Mouse (Mus musculus) midbrain, embryonic 14.5 days (tissue): ENCODE data around the gene Parp1. TPM values are rescaled to one million over a fixed set of nuclear protein-coding genes. Genes with fewer than 3 reads are reported as not detected.
A peak's percentile ranks its signal among the peaks of the same experiment; 100 is the strongest.

Experiments
- ATAC-seq: fragments of 200-750 bp; cut with Nextera tagmentation; 2 replicates; pipeline ENCODE4 v1.8.0; 2017; ENCODE audit warnings: moderate number of reproducible peaks, moderate library complexity; ENCODE audit not compliant: low FRiP score, low TSS enrichment
- DNase-seq: peaks from one replicate; pipeline ENCODE4 v3.0.0-alpha.2; 2015
- H3K27ac ChIP-seq: fragments of 300-500 bp; sonication (generic); replicated peaks from 2 replicates; pipeline ENCODE4 v1.5.1; 2014; ENCODE audit warnings: mild to moderate bottlenecking, low read depth, low read length, moderate library complexity
- H3K27me3 ChIP-seq: fragments of 300-500 bp; sonication (generic); 2 replicates; pipeline ENCODE4 v1.6.1; 2014; ENCODE audit warnings: low read length, control low read depth, mixed read lengths; ENCODE audit not compliant: control insufficient read depth, insufficient read depth
- H3K36me3 ChIP-seq: fragments of 300-500 bp; sonication (generic); 2 replicates; pipeline ENCODE4 v1.6.1; 2014; ENCODE audit warnings: low read length, control low read depth; ENCODE audit not compliant: control insufficient read depth, insufficient read depth
- H3K4me1 ChIP-seq: fragments of 300-500 bp; sonication (generic); 2 replicates; pipeline ENCODE4 v1.6.1; 2014; ENCODE audit warnings: mild to moderate bottlenecking, antibody characterized with exemption, low read length, control low read depth; ENCODE audit not compliant: control insufficient read depth, insufficient read depth
- H3K4me2 ChIP-seq: fragments of 300-500 bp; sonication (generic); 2 replicates; pipeline ENCODE4 v1.6.1; 2014; ENCODE audit warnings: mild to moderate bottlenecking, low read length, moderate library complexity
- H3K4me3 ChIP-seq: fragments of 300-500 bp; sonication (generic); replicated peaks from 2 replicates; pipeline ENCODE4 v1.5.1; 2014; ENCODE audit warnings: low read depth, low read length
- H3K9ac ChIP-seq: fragments of 300-500 bp; sonication (generic); replicated peaks from 2 replicates; pipeline ENCODE4 v1.6.1; 2014; ENCODE audit warnings: mild to moderate bottlenecking, low read length, moderate library complexity
- H3K9me3 ChIP-seq: fragments of 300-500 bp; sonication (generic); 2 replicates; pipeline ENCODE4 v1.6.1; 2016; ENCODE audit warnings: low read length, control low read depth, mixed read lengths; ENCODE audit not compliant: control insufficient read depth
- WGBS: fragments of 180-500 bp; shearing (Covaris S2); extraction: QIAGEN DNeasy Blood & Tissue Kit; methylation state at CpG from one replicate; pipeline ENCODE4 v1.1.7; 2014; 5-methylcytosine and 5-hydroxymethylcytosine counted together
- polyA plus RNA-seq: library from polyadenylated mRNA; unstranded; fragments of >200 nt; fragmentation: Nextera tagmentation; extraction: Ambion mirVana; gene quantifications from 2 replicates; pipeline ENCODE4 v1.2.1, GENCODE M21; 2014

The Parp1 gene
- polyA plus RNA-seq, 1 experiment from 2014 or later = 97.4 TPM

DNA sequence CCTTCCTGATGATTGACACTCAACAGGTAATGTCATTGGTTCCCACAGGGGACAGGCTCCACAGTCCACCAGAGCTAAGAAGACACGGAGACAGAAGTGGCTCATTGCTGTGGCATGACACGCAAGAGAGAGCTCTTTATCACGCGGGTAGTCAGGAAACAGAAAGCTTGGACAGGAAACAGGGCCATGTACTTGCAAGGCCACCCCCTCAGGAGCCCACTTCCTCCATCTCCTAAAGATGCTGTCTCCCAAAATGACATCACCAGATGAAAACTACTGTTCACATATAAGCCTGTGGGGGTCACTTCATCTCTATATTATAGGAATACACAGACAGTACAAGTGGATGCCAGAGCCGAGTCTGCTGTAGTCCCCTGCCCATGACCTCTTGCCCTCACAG is 32.0 kb upstream of the Parp1 start:
- ATAC-seq (no peak), DNase-seq (no peak)
- Histone ChIP-seq H3K4me3 (no peak overlapping the region), H3K36me3 (no peaks in the 10 kb centered on the region), H3K9ac (no peak overlapping the region), H3K27ac (no peak overlapping the region), H3K27me3 (no peaks in the 10 kb centered on the region), H3K9me3 (peaks cover 9% of the 10 kb centered on the region; the same call in 1 of the 2 replicates), H3K4me2 (no peak overlapping the region), H3K4me1 (peaks cover 8% of the 10 kb centered on the region; the same call in 1 of the 2 replicates)
- 80% methylated on average over 5 of the region's 5 CpGs for WGBS

DNA sequence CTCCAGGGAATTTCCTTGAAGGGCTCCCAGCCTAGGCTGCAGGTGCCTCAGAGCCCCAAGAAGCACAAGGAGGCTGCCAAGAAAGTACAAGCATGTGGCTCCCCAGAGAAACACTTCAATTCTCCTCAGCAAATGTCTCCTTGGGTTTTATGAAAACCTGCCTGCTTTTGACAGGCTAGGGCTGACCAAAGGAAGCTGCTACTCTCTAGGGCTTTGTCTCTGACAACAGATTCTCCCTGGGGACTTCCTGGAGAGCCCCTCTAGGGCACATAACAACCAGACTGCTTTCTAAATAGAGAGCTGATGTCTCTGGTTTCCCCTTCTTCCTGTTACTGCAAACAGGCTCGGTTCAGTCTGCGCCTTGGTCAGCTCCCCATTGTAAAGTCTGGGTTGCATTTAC is 27.5 kb upstream of the Parp1 start:
- Histone ChIP-seq H3K27ac (no peak overlapping the region; the same call in none of the 2 replicates), H3K9me3 (no peaks in the 10 kb centered on the region), H3K9ac (no peak overlapping the region), H3K4me2 (no peak overlapping the region), H3K27me3 (no peaks in the 10 kb centered on the region), H3K4me3 (no peak overlapping the region), H3K36me3 (no peaks in the 10 kb centered on the region), H3K4me1 (peaks cover 12% of the 10 kb centered on the region; the same call in 1 of the 2 replicates)
- 56% methylated on average over 2 of the region's 2 CpGs for WGBS
- DNase-seq = no peak
- no peak for ATAC-seq

DNA sequence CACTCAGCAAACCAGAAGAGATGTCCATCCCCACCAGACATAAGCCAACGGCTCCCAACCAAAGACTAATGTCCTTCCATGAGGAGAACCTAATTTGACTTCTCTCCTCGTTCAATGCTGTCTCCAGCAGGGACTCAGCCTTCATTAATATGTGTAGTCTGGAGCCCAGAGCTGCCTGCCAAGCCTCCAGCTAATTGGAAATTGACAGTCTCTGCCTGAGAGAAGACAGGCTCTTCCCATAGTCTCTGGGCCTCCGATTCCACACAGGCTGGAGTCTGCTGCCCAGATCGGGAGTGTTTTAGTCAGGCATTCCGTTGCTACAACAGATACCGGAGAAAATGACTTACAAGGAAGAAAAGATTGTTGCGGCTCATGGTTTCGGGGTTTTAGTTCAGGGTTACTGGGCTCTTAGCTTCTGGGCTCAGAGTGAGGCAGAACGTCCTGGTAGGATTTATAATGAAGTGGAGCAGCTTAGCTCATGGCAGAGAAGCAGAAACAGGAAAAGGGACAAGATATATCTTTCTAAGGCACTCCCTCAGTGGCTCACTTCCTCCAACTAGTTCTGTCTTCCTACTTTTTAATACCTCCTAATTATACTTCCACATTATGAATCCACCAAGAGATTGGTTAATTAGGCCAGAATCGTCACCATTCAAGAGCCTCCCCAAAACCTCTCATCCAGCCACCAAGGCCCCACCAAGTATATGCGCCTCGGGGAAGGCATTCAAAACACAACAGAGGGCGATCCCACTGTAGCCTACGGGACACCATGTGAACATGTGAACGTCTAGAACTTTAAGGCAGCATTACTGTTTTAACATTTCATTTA is 26.6 kb upstream of the Parp1 start:
- Histone ChIP-seq H3K9me3 (no peaks in the 10 kb centered on the region), H3K27me3 (no peaks in the 10 kb centered on the region), H3K9ac (no peak overlapping the region), H3K4me3 (no peak overlapping the region), H3K27ac (peak overlapping the region; percentile 17; the same call in 1 of the 2 replicates), H3K4me2 (no peak overlapping the region), H3K36me3 (no peaks in the 10 kb centered on the region), H3K4me1 (peaks cover 12% of the 10 kb centered on the region; the same call in 1 of the 2 replicates)
- ATAC-seq (no peak), DNase-seq (peak; percentile 42)
- WGBS = 73% methylated on average over 15 of the region's 15 CpGs

DNA sequence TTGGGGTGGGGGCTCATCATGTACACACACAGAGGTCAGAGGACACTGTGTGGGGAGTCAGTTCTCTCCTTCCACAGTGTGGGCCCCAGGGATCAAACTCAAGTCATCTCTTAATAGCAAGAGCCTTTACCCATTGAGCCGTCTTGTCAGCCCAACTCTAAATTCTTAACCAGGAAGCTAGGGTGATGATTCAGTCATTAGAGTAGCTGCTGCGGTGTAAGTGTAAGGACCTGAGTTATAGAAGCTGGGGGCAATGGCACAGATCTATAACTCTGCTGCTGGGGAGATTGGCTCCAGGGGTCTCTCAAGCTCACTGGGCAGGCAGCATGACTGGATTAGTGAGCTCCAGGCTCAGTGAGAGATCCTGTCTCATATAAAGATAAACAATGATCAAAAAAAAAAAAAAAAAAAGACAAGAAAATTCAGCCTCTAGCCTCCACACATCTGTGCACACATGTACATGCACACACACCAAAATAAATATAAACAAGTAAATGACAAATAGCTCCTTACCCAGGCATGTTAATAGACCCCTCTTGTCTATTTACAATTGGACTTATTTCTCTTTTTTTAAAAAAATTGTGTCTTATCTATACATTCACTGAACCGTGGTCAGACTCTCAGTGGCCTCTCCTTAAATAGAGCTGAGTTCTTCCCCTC is 25.9 kb upstream of the Parp1 start:
- Histone ChIP-seq H3K9me3 (no peaks in the 10 kb centered on the region), H3K27me3 (no peaks in the 10 kb centered on the region), H3K36me3 (no peaks in the 10 kb centered on the region), H3K4me2 (no peak overlapping the region), H3K9ac (no peak overlapping the region), H3K4me1 (peaks cover 18% of the 10 kb centered on the region; the same call in 1 of the 2 replicates), H3K27ac (no peak overlapping the region), H3K4me3 (no peak overlapping the region)
- no peak for DNase-seq
- no peak for ATAC-seq
- 85% methylated on average over 3 of the region's 3 CpGs for WGBS

DNA sequence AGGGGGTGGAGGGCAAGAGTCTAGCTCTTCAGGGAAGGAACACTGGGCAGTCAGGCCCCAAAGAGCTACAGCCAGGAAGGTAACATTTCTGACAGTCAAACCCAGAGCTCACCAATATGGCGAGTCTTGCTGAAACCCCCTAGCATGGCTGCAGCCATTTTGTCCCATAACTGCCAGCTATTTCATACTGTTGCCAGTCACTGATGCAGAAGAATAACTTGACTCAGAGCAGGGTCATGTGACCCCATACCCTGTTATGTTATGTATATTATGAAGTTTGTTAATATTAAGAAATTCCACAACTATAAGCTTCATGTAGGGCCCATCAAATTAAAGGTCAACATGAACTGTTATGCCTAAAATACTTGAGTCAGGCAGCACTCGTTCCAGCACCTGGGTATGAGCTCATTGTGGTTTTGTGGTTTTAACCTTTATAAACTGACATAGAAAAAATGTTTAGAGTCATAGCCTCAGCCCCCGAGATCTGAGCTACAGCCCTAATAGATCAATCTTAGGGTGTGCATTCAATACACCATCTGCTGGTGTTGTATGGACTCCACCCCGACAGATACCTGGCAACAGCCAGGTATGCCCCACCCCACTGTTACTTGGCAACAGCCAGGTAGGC is 22.7 kb upstream of the Parp1 start:
- 82% methylated on average over 4 of the region's 4 CpGs for WGBS
- DNase-seq (no peak), ATAC-seq (no peak)
- Histone ChIP-seq H3K27me3 (peaks cover 13% of the 10 kb centered on the region; the same call in 1 of the 2 replicates), H3K4me1 (peaks cover 26% of the 10 kb centered on the region; the same call in 1 of the 2 replicates), H3K36me3 (no peaks in the 10 kb centered on the region), H3K4me3 (no peak overlapping the region), H3K9me3 (no peaks in the 10 kb centered on the region), H3K4me2 (no peak overlapping the region), H3K9ac (no peak overlapping the region), H3K27ac (no peak overlapping the region)

DNA sequence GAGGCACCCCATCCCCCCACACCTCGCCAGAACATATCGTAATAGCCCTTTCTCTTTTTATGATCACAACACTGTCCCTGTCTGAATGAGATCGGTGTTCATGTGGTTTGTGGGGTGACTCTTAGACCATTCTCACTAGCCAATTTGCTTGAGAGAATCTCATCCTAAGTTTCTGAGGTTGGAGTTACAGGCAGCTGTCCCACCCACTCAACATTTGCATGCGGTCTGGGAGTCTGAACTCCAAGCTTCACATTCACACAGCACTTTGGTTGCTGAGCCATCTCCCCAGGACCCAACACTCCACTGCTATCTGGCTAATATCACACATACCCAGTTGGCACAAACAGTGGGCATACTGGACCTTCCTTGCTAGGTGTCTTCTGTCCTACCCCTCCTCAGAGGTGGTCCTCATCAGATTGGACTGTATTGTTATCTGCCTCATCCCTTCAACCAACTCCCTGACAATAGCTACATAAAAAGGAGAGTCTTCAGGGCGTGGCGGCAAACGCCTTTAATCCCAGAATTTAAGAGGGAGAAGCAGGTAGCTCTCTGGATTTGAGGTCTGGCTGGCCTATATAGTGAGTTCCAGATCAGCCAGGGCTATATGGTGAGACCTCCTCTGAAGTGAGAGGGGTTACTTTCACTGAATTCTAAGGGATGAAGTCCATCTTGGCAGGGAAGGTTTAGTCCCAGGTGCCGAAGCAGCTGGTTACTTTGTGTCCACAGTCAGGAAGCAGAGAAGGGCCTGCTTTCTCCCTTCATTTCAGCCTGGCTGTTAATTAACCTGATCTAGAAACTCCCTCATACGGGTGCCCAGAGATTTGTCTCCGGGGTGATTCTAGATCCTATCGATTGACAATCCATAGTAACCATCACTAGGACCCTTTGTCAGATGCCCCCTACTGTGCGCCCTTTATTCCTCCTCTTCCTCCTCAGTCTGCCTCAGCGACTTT is 21.6 kb upstream of the Parp1 start:
- H3K36me3 ChIP-seq = no peaks in the 10 kb centered on the region
- H3K9ac ChIP-seq = no peak overlapping the region
- DNase-seq (no peak), ATAC-seq (no peak)
- 43% methylated on average over 13 of the region's 13 CpGs for WGBS
- H3K27ac ChIP-seq = no peak overlapping the region
- peaks cover 14% of the 10 kb centered on the region; the same call in 1 of the 2 replicates for H3K27me3 ChIP-seq
- H3K4me2 ChIP-seq = peak overlapping the region; percentile 42
- H3K4me3 ChIP-seq = no peak overlapping the region
- no peaks in the 10 kb centered on the region for H3K9me3 ChIP-seq
- H3K4me1 ChIP-seq = peaks cover 16% of the 10 kb centered on the region; the same call in 1 of the 2 replicates

DNA sequence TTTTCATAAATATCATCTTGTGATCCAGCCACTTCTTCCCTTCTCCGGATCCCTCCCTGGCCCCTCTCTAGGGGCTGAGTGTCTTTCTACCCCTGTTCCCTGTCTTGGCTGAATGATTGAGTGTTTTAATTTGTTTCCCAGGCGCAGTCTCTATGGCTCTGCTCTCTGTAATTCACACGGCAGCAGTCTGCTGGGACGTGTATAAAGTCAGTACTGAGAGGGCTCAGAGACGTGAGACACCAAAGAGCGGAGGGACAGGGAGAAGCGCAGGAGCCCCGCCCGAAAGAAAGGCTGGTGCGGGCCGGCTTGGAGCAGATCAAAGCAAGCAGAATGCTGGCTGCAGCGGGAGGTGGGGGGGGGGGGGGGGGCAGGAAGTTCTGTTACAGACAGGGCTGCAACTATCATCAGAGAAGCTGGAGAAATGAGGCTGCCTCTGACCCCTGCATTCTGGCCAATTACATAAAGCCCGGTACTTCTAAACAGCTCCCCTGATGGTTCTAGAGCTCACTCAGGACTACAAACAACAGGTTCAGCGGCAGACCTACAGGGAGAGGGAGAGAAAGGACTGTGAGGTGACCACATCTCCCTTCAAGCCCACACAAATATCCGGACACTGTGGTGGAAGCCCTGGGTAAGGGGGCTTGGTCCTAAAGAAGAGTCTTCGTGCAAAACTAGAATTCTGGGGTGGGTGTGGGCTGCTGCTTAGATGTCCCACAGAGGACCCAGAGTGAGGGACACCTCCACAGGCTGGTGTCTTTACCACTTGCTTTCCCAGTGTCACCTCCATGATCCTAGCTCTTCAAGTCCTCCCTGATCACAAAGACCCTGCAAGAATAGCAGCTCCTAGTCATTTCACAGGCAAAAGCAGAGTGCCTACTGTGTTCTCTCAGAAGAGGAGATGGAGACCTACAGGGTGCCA is 20.7 kb upstream of the Parp1 start:
- Histone ChIP-seq H3K4me1 (peaks cover 16% of the 10 kb centered on the region; the same call in 1 of the 2 replicates), H3K9ac (no peak overlapping the region), H3K27ac (no peak overlapping the region), H3K9me3 (no peaks in the 10 kb centered on the region), H3K4me2 (peak overlapping the region; percentile 42), H3K36me3 (no peaks in the 10 kb centered on the region), H3K4me3 (no peak overlapping the region), H3K27me3 (peaks cover 14% of the 10 kb centered on the region; the same call in 1 of the 2 replicates)
- WGBS = 2% methylated on average over 16 of the region's 16 CpGs
- ATAC-seq = peak; percentile 48
- DNase-seq = peak; percentile 63
